Mouse (Mus musculus): ENCODE measurements around the gene Arhgap33. TPM values are rescaled to one million over a fixed set of nuclear protein-coding genes. Genes with fewer than 3 reads are reported as not detected.

Gene Arhgap33
- polyA plus RNA-seq, 1 experiment from 2014 or later = 88.6 TPM

DNA sequence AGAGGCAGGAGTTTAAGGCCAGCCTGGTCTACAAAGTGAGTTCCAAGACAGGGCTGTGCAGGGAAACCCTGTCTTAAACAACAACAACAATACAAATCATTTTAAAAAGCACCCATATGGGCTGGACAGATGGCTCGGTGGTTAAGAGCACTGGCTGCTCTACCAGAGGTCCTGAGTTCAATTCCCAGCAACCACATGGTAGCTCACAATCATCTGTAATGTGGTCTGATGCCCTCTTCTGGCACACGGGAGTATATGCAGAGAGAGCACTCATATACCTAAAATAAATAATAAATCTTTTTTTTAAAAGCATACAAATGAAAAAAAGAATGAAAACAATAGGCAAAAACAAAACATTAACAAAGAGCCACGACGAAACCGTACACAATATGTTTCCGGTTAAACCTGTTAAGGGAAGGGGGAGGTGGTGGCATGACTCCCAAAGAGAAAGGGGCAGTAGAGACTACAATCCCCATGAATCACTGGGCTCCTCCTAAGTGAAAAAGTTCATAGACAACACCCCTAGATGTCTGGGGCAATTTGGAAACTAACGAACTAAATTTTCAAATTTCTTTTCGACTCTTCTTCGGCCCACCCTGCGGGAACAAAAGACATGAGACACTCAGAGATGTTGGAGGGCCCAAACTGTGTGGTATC, 16.7 kb upstream of the Arhgap33 start:
- WGBS = 2% methylated on average over 10 of the region's 10 CpGs
- peak; percentile 67 for ATAC-seq (ENCODE audit: low FRiP score)
- peak overlapping the region; percentile 91 for H3K27ac ChIP-seq

DNA sequence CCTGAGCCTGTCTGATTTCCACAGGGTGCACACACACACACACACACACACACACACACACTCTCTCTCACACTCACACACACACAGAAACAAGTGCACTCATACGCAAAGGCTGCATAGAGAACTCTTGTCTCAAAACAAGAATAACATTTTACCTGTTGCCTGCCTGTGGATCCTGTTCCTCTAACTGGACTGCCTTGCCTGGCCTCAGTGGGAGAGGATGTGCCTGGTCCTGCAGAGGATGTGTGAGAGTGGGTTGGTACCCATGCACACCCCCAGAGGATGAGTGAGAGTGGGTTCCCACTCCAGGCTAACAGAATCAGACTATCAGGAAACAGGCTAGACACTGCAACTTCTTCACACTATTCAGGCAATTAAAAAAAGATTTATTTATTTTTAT, 15.7 kb upstream of the Arhgap33 start:
- Histone ChIP-seq H3K9me3 (replicated peaks) (no peaks in the 10 kb centered on the region), H3K4me1 (peaks cover 14% of the 10 kb centered on the region), H3K4me2 (replicated peaks) (no peak overlapping the region), H3K27ac (no peak overlapping the region), H3K9ac (no peak overlapping the region), H3K4me3 (no peak overlapping the region), H3K36me3 (peaks cover 30% of the 10 kb centered on the region), H3K27me3 (0 out of 2 replicates have a peak, but pooled peaks cover 3% of the 10 kb centered on the region)
- no peak for ATAC-seq (ENCODE audit: low FRiP score)
- 100% methylated on average over 1 of the region's 1 CpGs for WGBS

More for the DNA sequence above, 16.7 kb upstream of the Arhgap33 start:
- Histone ChIP-seq H3K27me3 (0 out of 2 replicates have a peak, but pooled peaks cover 3% of the 10 kb centered on the region), H3K9ac (peak overlapping the region; percentile 56), H3K4me1 (peaks cover 14% of the 10 kb centered on the region), H3K4me3 (peak overlapping the region; percentile 61), H3K4me2 (replicated peaks) (peak overlapping the region; percentile 87), H3K9me3 (replicated peaks) (no peaks in the 10 kb centered on the region), H3K36me3 (peaks cover 35% of the 10 kb centered on the region)

DNA sequence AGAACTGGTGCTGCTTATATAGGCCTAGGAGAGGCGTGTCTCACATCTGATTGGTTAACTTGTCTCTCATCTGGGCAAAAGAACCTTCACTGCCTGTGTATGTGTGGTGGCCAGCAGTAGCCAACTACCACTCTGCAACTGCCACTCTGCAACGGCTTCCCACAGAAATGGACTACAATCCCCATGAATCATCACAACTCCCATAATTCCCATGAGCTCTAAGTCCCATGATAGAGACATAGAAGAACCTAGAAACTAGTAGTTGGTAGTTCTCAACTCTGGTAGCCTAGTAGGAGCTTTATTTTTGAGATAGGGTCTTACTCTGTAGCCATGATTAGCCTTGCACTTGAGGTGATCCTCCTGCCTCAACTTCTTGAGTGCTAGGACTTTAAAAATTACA, 15.0 kb upstream of the Arhgap33 start:
- no peak for ATAC-seq (ENCODE audit: low FRiP score)
- Histone ChIP-seq H3K9ac (no peak overlapping the region), H3K4me2 (replicated peaks) (no peak overlapping the region), H3K4me3 (no peak overlapping the region), H3K27me3 (0 out of 2 replicates have a peak, but pooled peaks cover 3% of the 10 kb centered on the region), H3K9me3 (replicated peaks) (no peaks in the 10 kb centered on the region), H3K27ac (no peak overlapping the region), H3K4me1 (peaks cover 14% of the 10 kb centered on the region), H3K36me3 (peaks cover 23% of the 10 kb centered on the region)
- WGBS = 93% methylated on average over 2 of the region's 2 CpGs

DNA sequence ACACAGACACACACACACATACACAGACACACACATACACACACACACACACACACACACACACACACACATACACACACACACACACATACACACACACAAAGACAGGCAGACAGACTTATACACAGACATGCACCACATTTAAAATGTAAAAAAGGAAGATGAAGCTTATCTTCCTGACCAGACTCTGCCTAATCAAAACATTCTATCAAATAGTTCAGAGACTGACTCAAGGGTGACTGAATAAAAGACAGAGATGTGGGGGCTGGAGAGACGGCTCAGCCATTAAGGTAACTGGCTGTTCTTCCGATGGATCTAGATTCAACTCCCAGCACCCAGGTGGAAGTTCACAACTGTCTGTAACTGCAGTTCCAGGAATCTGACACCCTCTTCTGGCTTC, 9.5 kb upstream of the Arhgap33 start:
- H3K4me2 ChIP-seq (replicated peaks) = no peak overlapping the region
- ATAC-seq (ENCODE audit: low FRiP score) = no peak
- H3K4me3 ChIP-seq = no peak overlapping the region
- no peak overlapping the region for H3K9ac ChIP-seq
- no peaks in the 10 kb centered on the region for H3K4me1 ChIP-seq
- H3K27me3 ChIP-seq = no peaks in the 10 kb centered on the region
- H3K9me3 ChIP-seq (replicated peaks) = no peaks in the 10 kb centered on the region
- H3K27ac ChIP-seq = no peak overlapping the region
- peaks cover 41% of the 10 kb centered on the region for H3K36me3 ChIP-seq
- 92% methylated on average over 2 of the region's 2 CpGs for WGBS

DNA sequence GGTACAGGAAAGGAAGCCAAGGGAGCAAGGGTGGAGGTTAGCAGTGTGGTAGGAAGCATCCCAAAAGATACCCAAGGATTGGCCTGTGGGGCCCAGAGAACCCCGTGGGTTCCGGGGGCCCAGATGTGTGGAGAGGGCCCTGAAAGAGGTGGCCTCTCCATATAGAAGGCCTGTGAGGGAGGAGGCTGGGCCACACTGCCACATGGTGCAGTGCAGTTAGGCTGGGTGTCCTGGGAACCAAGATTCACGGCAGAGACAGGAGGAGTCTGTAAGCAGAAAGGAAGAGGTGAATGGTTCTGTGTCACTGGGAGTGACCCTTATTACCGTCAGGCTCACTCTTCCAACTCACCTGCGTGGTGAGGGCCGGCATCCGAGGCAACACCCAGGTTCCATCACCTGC, 5.7 kb upstream of the Arhgap33 start:
- Histone ChIP-seq H3K4me3 (no peak overlapping the region), H3K36me3 (peaks cover 33% of the 10 kb centered on the region), H3K9me3 (replicated peaks) (no peaks in the 10 kb centered on the region), H3K4me2 (replicated peaks) (no peak overlapping the region), H3K4me1 (peaks cover 1% of the 10 kb centered on the region; the same call in 1 of the 2 replicates), H3K9ac (no peak overlapping the region), H3K27ac (no peak overlapping the region), H3K27me3 (no peaks in the 10 kb centered on the region)
- 81% methylated on average over 7 of the region's 7 CpGs for WGBS
- no peak for ATAC-seq (ENCODE audit: low FRiP score)

DNA sequence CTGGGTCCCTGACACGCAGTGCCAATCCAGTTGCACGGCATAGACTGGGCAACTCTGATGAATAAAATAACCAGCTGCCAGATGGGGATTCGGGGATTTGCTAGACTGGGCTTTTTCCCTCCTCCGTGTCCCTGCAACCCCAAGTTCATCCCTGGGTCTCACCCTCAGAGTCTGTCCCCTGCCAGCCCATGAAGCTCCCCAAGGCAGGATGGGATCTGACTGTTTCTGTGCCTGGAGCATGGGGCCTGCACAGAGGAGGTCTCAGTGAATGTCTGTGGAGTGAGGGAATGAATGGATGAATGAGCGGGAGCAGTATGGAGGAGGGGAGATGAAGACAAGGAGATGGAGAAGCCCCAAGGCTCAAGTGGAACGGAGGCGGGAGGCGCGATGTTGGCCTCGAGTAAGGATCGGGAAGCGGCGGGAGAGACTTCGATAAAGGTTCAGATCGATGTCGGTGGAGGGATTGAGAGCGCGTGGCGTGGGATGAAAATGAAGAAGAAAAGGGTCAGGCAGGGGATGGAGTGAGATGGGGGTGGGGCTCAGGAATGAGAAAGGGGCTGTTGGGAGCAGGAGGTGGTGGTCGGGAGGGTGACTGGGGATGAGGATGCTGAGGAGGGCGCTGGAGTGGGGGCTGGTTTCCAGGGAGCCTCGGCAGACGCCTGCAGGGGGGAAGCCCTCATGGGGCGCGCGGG, 773 bp downstream of the Arhgap33 start:
- ATAC-seq (ENCODE audit: low FRiP score) = peak; percentile 44
- WGBS = 5% methylated on average over 20 of the region's 26 CpGs
- H3K4me2 ChIP-seq (replicated peaks) = peak overlapping the region; percentile 83
- peaks cover 42% of the 10 kb centered on the region for H3K36me3 ChIP-seq
- H3K9ac ChIP-seq = peak overlapping the region; percentile 96
- peak overlapping the region; percentile 77 for H3K4me3 ChIP-seq
- H3K9me3 ChIP-seq (replicated peaks) = no peaks in the 10 kb centered on the region
- H3K4me1 ChIP-seq = peaks cover 34% of the 10 kb centered on the region
- no peaks in the 10 kb centered on the region for H3K27me3 ChIP-seq
- H3K27ac ChIP-seq = peak overlapping the region; percentile 93

DNA sequence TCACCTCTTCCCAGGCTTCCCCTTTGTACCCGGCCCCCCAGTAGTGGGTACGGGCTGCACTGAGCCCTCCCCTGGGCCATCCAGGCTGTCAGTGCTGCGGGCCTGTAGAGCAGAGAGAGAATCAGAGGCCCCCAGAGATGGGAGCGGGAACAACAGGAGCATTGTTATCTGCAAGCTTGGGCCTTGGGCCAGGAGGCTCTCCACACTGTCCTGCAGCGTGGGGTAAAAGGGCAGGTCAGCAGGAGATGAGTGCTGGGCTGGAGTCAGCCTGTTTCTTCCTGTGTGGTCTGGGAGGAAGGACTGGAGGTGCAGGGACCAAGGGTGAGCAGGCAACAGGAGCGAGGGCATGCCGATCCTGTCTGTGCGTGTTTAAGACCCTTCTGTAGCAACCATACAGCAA, 1.9 kb downstream of the Arhgap33 start:
- Histone ChIP-seq H3K27ac (peak overlapping the region; percentile 93; the same call in 1 of the 2 replicates), H3K9me3 (replicated peaks) (no peaks in the 10 kb centered on the region), H3K36me3 (peaks cover 48% of the 10 kb centered on the region), H3K4me3 (peak overlapping the region; percentile 77), H3K4me2 (replicated peaks) (peak overlapping the region; percentile 83), H3K27me3 (no peaks in the 10 kb centered on the region), H3K9ac (peak overlapping the region; percentile 96), H3K4me1 (peaks cover 34% of the 10 kb centered on the region)
- WGBS = 6% methylated on average over 8 of the region's 8 CpGs
- peak; percentile 21 for ATAC-seq (ENCODE audit: low FRiP score)

DNA sequence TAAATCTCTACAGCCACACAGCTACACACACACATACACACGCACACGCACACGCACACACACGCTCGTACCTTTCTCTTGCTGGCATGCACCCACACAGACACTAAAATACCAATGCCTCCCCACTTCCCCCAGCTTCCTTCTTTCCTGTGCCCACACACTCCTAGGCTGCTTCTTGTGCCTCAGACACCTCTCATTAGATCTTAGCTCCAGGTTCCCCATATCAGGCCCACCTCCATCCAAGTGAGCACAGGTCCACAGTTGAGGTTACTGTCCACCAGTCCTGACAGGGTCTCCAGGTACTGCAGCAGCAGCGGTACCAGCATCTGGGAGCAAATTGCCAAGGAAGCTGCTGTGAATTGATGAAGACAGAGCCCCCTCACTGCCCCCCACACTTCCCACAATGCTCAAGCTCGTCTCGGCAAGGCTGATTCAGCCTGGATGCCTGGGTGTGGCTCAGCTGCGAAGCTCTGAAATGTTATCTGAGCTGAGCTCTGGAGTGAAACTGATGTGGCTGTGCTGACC, 3.5 kb downstream of the Arhgap33 start:
- Histone ChIP-seq H3K27me3 (no peaks in the 10 kb centered on the region), H3K4me3 (peak overlapping the region; percentile 14), H3K9ac (peak overlapping the region; percentile 46), H3K36me3 (peaks cover 64% of the 10 kb centered on the region), H3K4me1 (peaks cover 43% of the 10 kb centered on the region), H3K9me3 (replicated peaks) (no peaks in the 10 kb centered on the region), H3K27ac (no peak overlapping the region; the same call in 1 of the 2 replicates), H3K4me2 (replicated peaks) (peak overlapping the region; percentile 13)
- no peak for ATAC-seq (ENCODE audit: low FRiP score)
- WGBS = 84% methylated on average over 9 of the region's 9 CpGs

DNA sequence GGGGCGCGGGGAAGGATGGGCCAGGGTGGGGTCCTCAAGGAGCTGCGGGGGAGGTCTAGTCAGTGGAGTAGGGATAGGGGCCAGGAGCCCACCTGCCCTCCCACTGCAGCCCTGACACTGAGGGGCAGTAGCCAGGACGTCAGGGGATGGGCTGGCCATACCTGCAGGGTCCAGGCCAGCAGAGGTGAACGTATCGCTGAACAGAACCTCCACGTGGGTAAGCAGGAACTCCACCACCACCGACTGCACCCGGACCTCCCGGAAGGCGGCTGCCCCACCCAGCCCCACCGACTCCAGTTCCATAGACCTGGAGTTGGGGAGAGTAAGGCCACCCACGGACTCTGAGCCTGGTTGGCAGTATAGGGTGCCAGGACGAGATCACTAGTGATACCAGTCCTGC, 7.9 kb downstream of the Arhgap33 start:
- no peak for ATAC-seq (ENCODE audit: low FRiP score)
- H3K9ac ChIP-seq = peak overlapping the region; percentile 33; the same call in 1 of the 2 replicates
- no peak overlapping the region for H3K27ac ChIP-seq

DNA sequence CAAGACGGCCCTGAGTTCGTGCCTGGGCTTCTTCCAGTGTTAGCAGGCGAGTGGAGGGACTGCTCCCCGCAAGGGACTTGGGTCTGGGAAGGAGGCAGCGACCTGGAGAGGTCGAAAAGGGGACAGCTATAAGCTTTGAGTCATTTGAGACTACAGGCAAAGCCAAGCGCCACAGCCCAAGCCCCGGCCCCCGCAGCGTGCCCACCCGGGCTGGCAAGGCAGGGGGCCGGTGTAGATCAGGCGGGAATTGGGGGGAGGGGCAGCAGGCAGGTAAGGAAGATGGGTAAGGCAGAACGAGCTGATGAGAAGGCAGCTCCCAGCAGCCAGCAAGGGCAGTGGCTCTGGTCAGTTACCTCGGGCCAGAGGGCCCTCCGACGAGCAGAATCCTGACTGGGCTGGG, 8.5 kb downstream of the Arhgap33 start:
- peaks cover 95% of the 10 kb centered on the region for H3K36me3 ChIP-seq
- no peaks in the 10 kb centered on the region for H3K9me3 ChIP-seq (replicated peaks)
- peak overlapping the region; percentile 36; the same call in 1 of the 2 replicates for H3K27ac ChIP-seq
- H3K4me3 ChIP-seq = no peak overlapping the region
- WGBS = 24% methylated on average over 17 of the region's 17 CpGs
- no peak for ATAC-seq (ENCODE audit: low FRiP score)
- no peaks in the 10 kb centered on the region; the same call in 1 of the 2 replicates for H3K27me3 ChIP-seq
- no peak overlapping the region for H3K4me2 ChIP-seq (replicated peaks)
- peak overlapping the region; percentile 33; the same call in 1 of the 2 replicates for H3K9ac ChIP-seq
- peaks cover 24% of the 10 kb centered on the region for H3K4me1 ChIP-seq

More for the DNA sequence above, 7.9 kb downstream of the Arhgap33 start:
- H3K9me3 ChIP-seq (replicated peaks) = no peaks in the 10 kb centered on the region
- H3K36me3 ChIP-seq = peaks cover 99% of the 10 kb centered on the region
- H3K4me2 ChIP-seq (replicated peaks) = no peak overlapping the region
- WGBS = 85% methylated on average over 14 of the region's 14 CpGs
- H3K27me3 ChIP-seq = no peaks in the 10 kb centered on the region; the same call in 1 of the 2 replicates
- H3K4me1 ChIP-seq = peaks cover 29% of the 10 kb centered on the region
- H3K4me3 ChIP-seq = no peak overlapping the region

DNA sequence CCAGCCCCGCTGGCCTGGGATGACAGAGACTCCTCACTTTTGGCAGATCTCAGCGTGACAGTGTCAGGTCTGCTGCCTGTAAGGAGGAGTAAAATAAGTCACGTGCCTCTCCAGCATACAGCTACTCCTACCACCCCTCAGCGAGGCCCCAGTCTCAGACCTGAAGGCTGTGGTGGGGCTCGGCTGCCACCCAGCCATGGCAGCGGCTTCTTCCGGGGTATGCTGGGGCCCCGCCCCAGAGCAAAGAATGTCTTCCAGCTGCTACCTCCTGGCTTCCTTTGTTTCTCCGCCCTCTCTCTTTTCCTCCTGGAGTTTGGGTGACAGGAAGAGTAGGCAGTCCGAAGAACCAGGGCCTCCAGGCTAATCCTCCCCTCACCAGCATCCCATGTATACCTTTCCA, 8.9 kb downstream of the Arhgap33 start:
- no peak for ATAC-seq (ENCODE audit: low FRiP score)
- peaks cover 90% of the 10 kb centered on the region for H3K36me3 ChIP-seq
- 0 out of 2 replicates have a peak overlapping the region, but pooled peaks have one; percentile 33 for H3K9ac ChIP-seq
- no peak overlapping the region for H3K4me3 ChIP-seq
- H3K4me1 ChIP-seq = peaks cover 24% of the 10 kb centered on the region
- WGBS = 30% methylated on average over 10 of the region's 10 CpGs
- peak overlapping the region; percentile 36; the same call in 1 of the 2 replicates for H3K27ac ChIP-seq
- H3K27me3 ChIP-seq = no peaks in the 10 kb centered on the region; the same call in 1 of the 2 replicates
- no peak overlapping the region for H3K4me2 ChIP-seq (replicated peaks)
- no peaks in the 10 kb centered on the region for H3K9me3 ChIP-seq (replicated peaks)

DNA sequence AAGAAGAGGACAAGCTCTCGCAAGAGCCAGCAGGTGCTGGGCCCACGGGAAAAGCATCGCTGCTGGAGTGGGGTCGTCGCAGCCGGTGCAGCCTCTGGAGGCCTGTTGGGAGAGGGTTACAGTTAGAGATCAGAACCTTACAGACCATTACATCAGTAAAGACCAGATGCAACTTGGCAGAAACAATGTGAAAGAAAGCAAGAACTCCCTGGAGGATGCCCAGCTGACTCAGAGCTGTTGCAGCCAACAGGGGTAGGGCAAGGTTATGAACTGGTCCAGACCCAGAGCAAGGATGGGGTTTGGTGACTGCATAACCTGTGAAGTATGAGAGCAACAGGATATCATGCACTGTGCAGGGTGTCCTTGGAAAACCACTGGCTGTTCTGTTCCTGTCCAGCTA, 10.4 kb downstream of the Arhgap33 start:
- H3K4me2 ChIP-seq (replicated peaks) = no peak overlapping the region
- H3K9me3 ChIP-seq (replicated peaks) = no peaks in the 10 kb centered on the region
- no peak overlapping the region for H3K4me3 ChIP-seq
- WGBS = 72% methylated on average over 6 of the region's 6 CpGs
- H3K9ac ChIP-seq = no peak overlapping the region
- no peaks in the 10 kb centered on the region; the same call in 1 of the 2 replicates for H3K27me3 ChIP-seq
- peaks cover 76% of the 10 kb centered on the region for H3K36me3 ChIP-seq
- no peak overlapping the region for H3K27ac ChIP-seq
- peaks cover 27% of the 10 kb centered on the region for H3K4me1 ChIP-seq
- no peak for ATAC-seq (ENCODE audit: low FRiP score)

Data from hindbrain, embryonic 12.5 days (tissue).